Comparison of ENCODE assay signal across 8 mouse cellular contexts in genomic region chr14:116925691-116926403, GRCm38 (mm10). TPM values are rescaled to one million over a fixed set of nuclear protein-coding genes. Genes with fewer than 3 reads are reported as not detected.
DNase-seq lines count a peak whose midpoint lies in the region; ATAC-seq and TF ChIP-seq lines count a peak whose summit lies in the region.

No protein-coding gene starts in this region.

- under 1% methylated on average over 58 of the region's 58 CpGs for WGBS in embryonic facial prominence, embryonic 10.5 days
- WGBS in heart, adult 2 months, result under 1% methylated on average over 58 of the region's 58 CpGs
- WGBS in lung, embryonic 15.5 days, result 0% methylated on average over 57 of the region's 58 CpGs

- no peaks in the 10 kb centered on the region for H3K27me3 ChIP-seq in embryonic facial prominence, embryonic 10.5 days (replicated peaks; ENCODE audit: low read depth, poor library complexity, severe bottlenecking)
- H3K27me3 ChIP-seq in heart, adult 2 months (ENCODE audit: control insufficient read depth, insufficient read depth, low read length), result no peaks in the 10 kb centered on the region
- H3K27me3 ChIP-seq in lung, embryonic 15.5 days, result no peaks in the 10 kb centered on the region

- peak; percentile 80 for DNase-seq in 3134 (ENCODE audit: extremely low read depth, insufficient read length, low spot score)
- DNase-seq in adrenal gland, adult 2 months, result peak; percentile 67
- peak; percentile 80 for DNase-seq in embryonic facial prominence, embryonic 10.5 days (ENCODE audit: low spot score)
- peak; percentile 52 to 69 for DNase-seq in heart, adult 2 months
- DNase-seq in kidney, adult 18-20 months, result peak; percentile 37
- DNase-seq in ovary, postnatal 14 days (ENCODE audit: low spot score), result peak; percentile 28
- DNase-seq in spleen, postnatal 10 days (ENCODE audit: low spot score in 2 of 2), result no peak

- no peaks in the 10 kb centered on the region for H3K36me3 ChIP-seq in embryonic facial prominence, embryonic 10.5 days (replicated peaks)
- H3K36me3 ChIP-seq in heart, adult 2 months (ENCODE audit: control insufficient read depth, insufficient read depth, low read length), result no peaks in the 10 kb centered on the region
- no peaks in the 10 kb centered on the region for H3K36me3 ChIP-seq in lung, embryonic 15.5 days

- H3K27ac ChIP-seq in embryonic facial prominence, embryonic 10.5 days (replicated peaks), result peak overlapping the region; percentile 97
- peak overlapping the region; percentile 74 for H3K27ac ChIP-seq in heart, adult 2 months
- peak overlapping the region; percentile 89 for H3K27ac ChIP-seq in lung, embryonic 15.5 days

- H3K4me1 ChIP-seq in embryonic facial prominence, embryonic 10.5 days, result peaks cover 24% of the 10 kb centered on the region
- no peaks in the 10 kb centered on the region; the same call in 1 of the 2 replicates for H3K4me1 ChIP-seq in heart, adult 2 months (ENCODE audit: control insufficient read depth, insufficient read depth, low read length)
- peaks cover 24% of the 10 kb centered on the region for H3K4me1 ChIP-seq in lung, embryonic 15.5 days

- ATAC-seq in lung, embryonic 15.5 days (ENCODE audit: borderline replicate concordance, extremely low read depth, low FRiP score, low TSS enrichment), result peak; percentile 40; the same call in 1 of the 2 replicates

- peak overlapping the region; percentile 90 for H3K4me3 ChIP-seq in embryonic facial prominence, embryonic 10.5 days
- peak overlapping the region; percentile 59 for H3K4me3 ChIP-seq in heart, adult 2 months
- peak overlapping the region; percentile 81 for H3K4me3 ChIP-seq in lung, embryonic 15.5 days

- H3K79me2 ChIP-seq in heart, adult 2 months (replicated peaks; ENCODE audit: control insufficient read depth, insufficient read depth, low read length), result no peaks in the 10 kb centered on the region

- TF ChIP-seq EP300 in heart, adult 2 months (IDR thresholded peaks at IDR 0.05; ENCODE audit: insufficient read depth, low read depth, low read length), result no peak

- TF ChIP-seq POLR2A in heart, adult 2 months (IDR thresholded peaks at IDR 0.05; ENCODE audit: insufficient read depth, low read depth, low read length), result no peak

- peak overlapping the region; percentile 53 for H3K9ac ChIP-seq in heart, adult 2 months (ENCODE audit: low read depth, low read length)
- peak overlapping the region; percentile 72 for H3K9ac ChIP-seq in lung, embryonic 15.5 days

- no peaks in the 10 kb centered on the region for H3K9me3 ChIP-seq in embryonic facial prominence, embryonic 10.5 days
- H3K9me3 ChIP-seq in lung, embryonic 15.5 days, result no peaks in the 10 kb centered on the region

- intact Hi-C loops in heart, adult 2 months (cut with DNase I), result loop anchor here (10.0 kb wide), 1 partner anchor 199 kb away; no protein-coding TSS in a partner anchor

- TF ChIP-seq CTCF in heart, adult 2 months (IDR thresholded peaks at IDR 0.05), result no peak

- peak overlapping the region; percentile 95 for H3K4me2 ChIP-seq in lung, embryonic 15.5 days

RNA-seq across cellular contexts. Expression of gene Gpc6, which starts 0.7 kb away (rescaled TPM):
- 10 to 100 TPM in 1 of 2 experiments, 1 to 10 TPM in 1; 9.5 to 12.2 TPM for total RNA-seq in adrenal gland, adult 2 months (2021)
- 2.6 and 5.1 TPM in 2 replicates for polyA plus RNA-seq in adrenal gland, adult 2 months (2012; rRNA removed)
- polyA plus RNA-seq in embryonic facial prominence, embryonic 10.5 days (2016; fragmentation: Nextera tagmentation; extraction: Ambion mirVana), result 41.4 and 42.9 TPM in 2 replicates
- 10 to 100 TPM in 1 of 2 experiments, 1 to 10 TPM in 1; 8.0 to 10.3 TPM for total RNA-seq in heart, adult 2 months (2021)
- 4.6 and 8.4 TPM in 2 replicates for polyA plus RNA-seq in heart, adult 2 months (2012; rRNA removed)
- polyA plus RNA-seq in lung, embryonic 15.5 days (2015; fragmentation: Nextera tagmentation; extraction: Ambion mirVana), result 28.6 and 30.8 TPM in 2 replicates

Comparison
In these comparisons a context has a peak if more than half of its experiments do, and no peak if none do; other contexts are left out.
1. DNase-seq: peak in 3134 (single experiment), adrenal gland, adult 2 months (single experiment), embryonic facial prominence, embryonic 10.5 days (single experiment), heart, adult 2 months (2 of 2), kidney, adult 18-20 months (single experiment) and ovary, postnatal 14 days (single experiment); none in spleen, postnatal 10 days (0 of 2).
2. Peak in every context shown above with its lines, with median percentiles within 50 percentile points of each other: H3K27ac ChIP-seq and H3K4me3 ChIP-seq.